Mouse (Mus musculus) heart, embryonic 14.5 days (tissue): Measurements from ENCODE around the gene Trappc1. TPM values are rescaled to one million over a fixed set of nuclear protein-coding genes. Genes with fewer than 3 reads are reported as not detected.
A peak's percentile ranks its signal among the peaks of the same experiment; 100 is the strongest.

Source experiments
- ATAC-seq: fragments of 200-750 bp; cut with Nextera tagmentation; 2 replicates; pipeline ENCODE4 v1.8.0; 2017; ENCODE audit warnings: low read depth, moderate TSS enrichment; ENCODE audit not compliant: insufficient number of reproducible peaks, insufficient read depth, low FRiP score
- H3K27ac ChIP-seq, 2 experiments: fragments of 200-500 bp in 1 of 2; fragments of 300-500 bp in 1 of 2; sonication (generic) in 1 of 2; replicated peaks in 1 of 2; 2 replicates each; pipeline ENCODE4 v1.5.1; 2012 to 2014; ENCODE audit warnings: low read depth in 2 of 2, low read length in 2 of 2, control low read depth in 1 of 2, mild to moderate bottlenecking in 1 of 2, mixed read lengths in 1 of 2; ENCODE audit not compliant: control insufficient read depth in 1 of 2, insufficient read depth in 1 of 2
- H3K27me3 ChIP-seq: fragments of 300-500 bp; sonication (generic); 2 replicates; pipeline ENCODE4 v1.6.1; 2014; ENCODE audit warnings: mild to moderate bottlenecking, low read length, control low read depth; ENCODE audit not compliant: control insufficient read depth, insufficient read depth
- H3K36me3 ChIP-seq: fragments of 300-500 bp; sonication (generic); 2 replicates; pipeline ENCODE4 v1.6.1; 2014; ENCODE audit warnings: mild to moderate bottlenecking, control low read depth, low read length, mixed read lengths; ENCODE audit not compliant: control insufficient read depth, insufficient read depth
- H3K4me1 ChIP-seq, 2 experiments: fragments of 200-500 bp in 1 of 2; fragments of 300-500 bp in 1 of 2; sonication (generic) in 1 of 2; 2 replicates each; pipeline ENCODE4 v1.6.1; 2012 to 2014; ENCODE audit warnings: low read length in 2 of 2, control low read depth in 1 of 2, mixed read lengths in 1 of 2; ENCODE audit not compliant: control insufficient read depth in 2 of 2, insufficient read depth in 2 of 2
- H3K4me2 ChIP-seq: fragments of 300-500 bp; sonication (generic); 2 replicates; pipeline ENCODE4 v1.6.1; 2014; ENCODE audit warnings: mild to moderate bottlenecking, low read length
- H3K4me3 ChIP-seq, 2 experiments: fragments of 200-500 bp in 1 of 2; fragments of 300-500 bp in 1 of 2; sonication (generic) in 1 of 2; 2 replicates each; pipeline ENCODE4 v1.5.1; 2012 to 2014; ENCODE audit warnings: low read length in 2 of 2, mild to moderate bottlenecking in 2 of 2, control low read depth in 1 of 2, low read depth in 1 of 2, moderate library complexity in 1 of 2; ENCODE audit not compliant: control insufficient read depth in 1 of 2, insufficient read depth in 1 of 2
- H3K9ac ChIP-seq: fragments of 300-500 bp; sonication (generic); 2 replicates; pipeline ENCODE4 v1.6.1; 2014; ENCODE audit warnings: mild to moderate bottlenecking, low read length
- H3K9me3 ChIP-seq: fragments of 300-500 bp; sonication (generic); 2 replicates; pipeline ENCODE4 v1.6.1; 2016; ENCODE audit warnings: low read length, control low read depth; ENCODE audit not compliant: control insufficient read depth
- WGBS: fragments of 180-500 bp; shearing (Covaris S2); extraction: QIAGEN DNeasy Blood & Tissue Kit; methylation state at CpG from one replicate; pipeline ENCODE4 v1.1.7; 2014; 5-methylcytosine and 5-hydroxymethylcytosine counted together
- polyA plus RNA-seq: library from polyadenylated mRNA; unstranded; fragments of >200 nt; fragmentation: Nextera tagmentation; extraction: Ambion mirVana; gene quantifications from 2 replicates; pipeline ENCODE4 v1.2.1, GENCODE M21; 2014

Trappc1 gene
- polyA plus RNA-seq, result 181 and 195 TPM in 2 replicates

GRCm38 (mm10) chr11:69323667-69324111, at the start of gene Trappc1, which contains the start of gene Cntrob:
TSS of gene Trappc1 (plus strand) at chr11:69323980.
TSS of gene Cntrob (minus strand) at chr11:69323775.
- peaks cover 19 to 35% of the 10 kb centered on the region in 2 experiments for H3K4me1 ChIP-seq
- ATAC-seq, result peak; percentile 92
- under 1% methylated on average over 30 of the region's 30 CpGs for WGBS
- H3K4me3 ChIP-seq, result peak within 1 kb of the TSS; percentile 71 to 75
- H3K9me3 ChIP-seq, result no peaks in the 10 kb centered on the region
- H3K4me2 ChIP-seq, result peak within 1 kb of the TSS; percentile 99
- H3K27ac ChIP-seq, result peak within 1 kb of the TSS; percentile 81 to 84
- peaks cover 23% of the 10 kb centered on the region for H3K36me3 ChIP-seq
- peak within 1 kb of the TSS; percentile 87 for H3K9ac ChIP-seq
- peaks cover 15% of the 10 kb centered on the region for H3K27me3 ChIP-seq

- no peak overlapping the region for H3K27ac ChIP-seq
- WGBS, result 85% methylated on average over 6 of the region's 6 CpGs
- no peak for ATAC-seq
- H3K9ac ChIP-seq, result no peak overlapping the region
- H3K4me1 ChIP-seq, result peaks cover 0 to 4% of the 10 kb centered on the region in 2 experiments; a peak in 2 of 4 replicates
- peaks cover 5% of the 10 kb centered on the region; the same call in 1 of the 2 replicates for H3K27me3 ChIP-seq
- no peaks in the 10 kb centered on the region for H3K9me3 ChIP-seq
- H3K4me3 ChIP-seq, result no peak overlapping the region
- H3K4me2 ChIP-seq, result no peak overlapping the region
- no peaks in the 10 kb centered on the region for H3K36me3 ChIP-seq
These were observed 48.1 kb upstream of the Trappc1 start for GRCm38 (mm10) chr11:69275650-69276049.

- H3K4me3 ChIP-seq, result no peak overlapping the region
- 17% methylated on average over 2 of the region's 2 CpGs for WGBS
- peaks cover 4% of the 10 kb centered on the region; the same call in 1 of the 2 replicates for H3K27me3 ChIP-seq
- H3K9me3 ChIP-seq, result no peaks in the 10 kb centered on the region
- H3K4me2 ChIP-seq, result no peak overlapping the region
- H3K4me1 ChIP-seq, result peaks cover 0 to 4% of the 10 kb centered on the region in 2 experiments; a peak in 2 of 4 replicates
- ATAC-seq, result no peak
- H3K9ac ChIP-seq, result no peak overlapping the region
- H3K36me3 ChIP-seq, result no peaks in the 10 kb centered on the region
- no peak overlapping the region; a peak in 1 of 4 replicates for H3K27ac ChIP-seq
These were observed 47.7 kb upstream of the Trappc1 start for GRCm38 (mm10) chr11:69276081-69276480.

DNA sequence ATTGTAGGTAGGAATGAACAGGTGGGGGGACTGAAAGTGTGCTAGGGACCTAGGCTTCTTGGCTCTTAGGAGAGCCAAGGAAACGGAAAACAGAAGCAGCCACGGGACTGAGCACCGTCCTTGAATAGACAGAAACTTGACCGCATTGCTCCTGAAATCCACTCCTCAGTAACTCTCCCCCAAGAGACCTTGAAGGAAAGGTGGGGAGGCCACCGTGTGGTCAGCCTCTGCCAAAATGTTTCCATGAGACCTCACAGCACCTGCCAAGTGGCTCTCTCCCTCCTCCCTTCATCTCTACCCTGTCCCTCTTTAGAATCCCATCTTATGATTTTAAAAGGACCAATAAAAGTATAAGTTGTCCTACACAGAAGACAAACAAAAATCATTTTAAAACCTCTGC, 46.5 kb upstream of the Trappc1 start:
- H3K4me3 ChIP-seq, result no peak overlapping the region
- no peak overlapping the region for H3K27ac ChIP-seq
- 69% methylated on average over 5 of the region's 5 CpGs for whole genome bisulfite sequencing
- no peak overlapping the region for H3K4me2 ChIP-seq
- H3K36me3 ChIP-seq, result no peaks in the 10 kb centered on the region
- no peak for ATAC-seq
- no peak overlapping the region for H3K9ac ChIP-seq
- H3K4me1 ChIP-seq, result peaks cover 0 to 4% of the 10 kb centered on the region in 2 experiments; a peak in 2 of 4 replicates
- no peaks in the 10 kb centered on the region for H3K9me3 ChIP-seq
- no peaks in the 10 kb centered on the region for H3K27me3 ChIP-seq

GRCm38 (mm10) chr11:69291111-69291510, 32.7 kb upstream of the Trappc1 start:
- Histone ChIP-seq H3K36me3 (no peaks in the 10 kb centered on the region), H3K4me3 (no peak overlapping the region), H3K4me1 (no peaks in the 10 kb centered on the region), H3K27me3 (no peaks in the 10 kb centered on the region), H3K9ac (no peak overlapping the region), H3K9me3 (no peaks in the 10 kb centered on the region), H3K27ac (no peak overlapping the region), H3K4me2 (no peak overlapping the region)
- WGBS, result 79% methylated on average over 5 of the region's 5 CpGs
- no peak for ATAC-seq

GRCm38 (mm10) chr11:69295286-69295685, 28.5 kb upstream of the Trappc1 start:
- Histone ChIP-seq H3K4me3 (no peak overlapping the region), H3K4me1 (no peaks in the 10 kb centered on the region), H3K27me3 (no peaks in the 10 kb centered on the region), H3K9me3 (no peaks in the 10 kb centered on the region), H3K27ac (no peak overlapping the region), H3K9ac (no peak overlapping the region), H3K4me2 (no peak overlapping the region), H3K36me3 (peaks cover 11% of the 10 kb centered on the region; the same call in 1 of the 2 replicates)
- no peak for ATAC-seq
- WGBS, result 75% methylated on average over 3 of the region's 3 CpGs

DNA sequence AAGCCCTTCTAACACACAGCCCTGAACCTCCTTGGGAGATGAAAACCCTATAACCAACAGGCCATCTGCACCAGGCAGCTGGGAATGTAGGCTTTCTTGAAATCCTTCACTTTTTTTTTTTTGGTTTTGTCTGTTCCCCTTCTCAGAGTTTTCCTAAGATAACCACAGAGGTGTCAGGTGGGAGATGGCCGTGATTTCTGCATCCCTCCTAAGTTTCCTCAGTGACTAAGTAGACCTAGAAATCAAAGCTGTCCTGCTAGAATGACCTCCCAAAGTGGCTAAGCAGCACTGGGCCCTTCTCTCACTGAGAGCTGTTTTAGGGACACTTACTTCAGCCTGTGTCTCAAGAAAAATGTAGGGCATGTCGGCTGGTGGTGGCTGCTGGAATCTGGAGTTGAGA, 26.0 kb upstream of the Trappc1 start:
- Histone ChIP-seq H3K4me1 (no peaks in the 10 kb centered on the region), H3K9ac (no peak overlapping the region), H3K4me2 (no peak overlapping the region), H3K4me3 (no peak overlapping the region), H3K27me3 (no peaks in the 10 kb centered on the region), H3K27ac (no peak overlapping the region), H3K36me3 (peaks cover 35% of the 10 kb centered on the region), H3K9me3 (no peaks in the 10 kb centered on the region)
- no peak for ATAC-seq
- WGBS, result 66% methylated on average over 2 of the region's 2 CpGs

- Histone ChIP-seq H3K9ac (no peak overlapping the region), H3K9me3 (no peaks in the 10 kb centered on the region), H3K27me3 (no peaks in the 10 kb centered on the region), H3K4me3 (no peak overlapping the region), H3K4me2 (no peak overlapping the region), H3K27ac (no peak overlapping the region), H3K36me3 (peaks cover 39% of the 10 kb centered on the region), H3K4me1 (no peaks in the 10 kb centered on the region)
- 73% methylated on average over 7 of the region's 7 CpGs for WGBS
- no peak for ATAC-seq
These were observed 25.5 kb upstream of the Trappc1 start for GRCm38 (mm10) chr11:69298231-69298630.
